Mouse (Mus musculus): ENCODE measurements around the gene Slc35b1.
"Not testable (repeated sequence)": the region's sequence is repeated elsewhere in the genome, so short reads cannot be mapped to it uniquely, and the experiment has no call there.

Slc35b1 gene

GRCm38 (mm10) chr11:95393500-95393816 lies 9.0 kb downstream of the Slc35b1 start:
- no peak for DNase-seq (ENCODE audit: low spot score in 2 of 2)

- no peak for DNase-seq (ENCODE audit: low spot score in 2 of 2)
These were observed 9.6 kb downstream of the Slc35b1 start for GRCm38 (mm10) chr11:95394112-95394511.

- DNase-seq (ENCODE audit: low spot score in 2 of 2): no peak
These were observed 12.1 kb downstream of the Slc35b1 start for GRCm38 (mm10) chr11:95396548-95396947.

GRCm38 (mm10) chr11:95397843-95398835 lies 13.6 kb downstream of the Slc35b1 start:
- peak; percentile 66 to 85 for DNase-seq (ENCODE audit: low spot score in 2 of 2)

GRCm38 (mm10) chr11:95399520-95400020 lies 15.1 kb downstream of the Slc35b1 start:
- no peak for DNase-seq (ENCODE audit: low spot score in 2 of 2)

GRCm38 (mm10) chr11:95401568-95401967 lies 17.1 kb downstream of the Slc35b1 start:
- DNase-seq (ENCODE audit: low spot score in 2 of 2): no peak

- no peak for DNase-seq (ENCODE audit: low spot score in 2 of 2)
These were observed 17.7 kb downstream of the Slc35b1 start for GRCm38 (mm10) chr11:95402196-95402595.

- DNase-seq (ENCODE audit: low spot score in 2 of 2): no peak
These were observed 18.2 kb downstream of the Slc35b1 start for GRCm38 (mm10) chr11:95402658-95403101.

- no peak for DNase-seq (ENCODE audit: low spot score in 2 of 2)
These were observed 19.2 kb downstream of the Slc35b1 start for GRCm38 (mm10) chr11:95403382-95404340.

- DNase-seq (ENCODE audit: low spot score in 2 of 2): no peak
These were observed 21.3 kb downstream of the Slc35b1 start for GRCm38 (mm10) chr11:95405771-95406170.

- not testable (repeated sequence) for DNase-seq (ENCODE audit: low spot score in 2 of 2)
These were observed 21.9 kb downstream of the Slc35b1 start for GRCm38 (mm10) chr11:95406398-95406797.

- no peak for DNase-seq (ENCODE audit: low spot score in 2 of 2)
These were observed 25.1 kb downstream of the Slc35b1 start for GRCm38 (mm10) chr11:95409450-95410112.

- DNase-seq (ENCODE audit: low spot score in 2 of 2): no peak
These were observed 27.0 kb downstream of the Slc35b1 start for GRCm38 (mm10) chr11:95411453-95412013.

GRCm38 (mm10) chr11:95412615-95413014 lies 28.1 kb downstream of the Slc35b1 start:
- DNase-seq (ENCODE audit: low spot score in 2 of 2): no peak

GRCm38 (mm10) chr11:95413641-95414535 lies 29.4 kb downstream of the Slc35b1 start, which contains the start of gene Spop:
Spop (plus strand) TSS chr11:95414080.
- DNase-seq (ENCODE audit: low spot score in 2 of 2): peak; percentile 89 to 95

GRCm38 (mm10) chr11:95414536-95415161 lies 30.2 kb downstream of the Slc35b1 start:
- DNase-seq (ENCODE audit: low spot score in 2 of 2): peak; percentile 88 to 95

GRCm38 (mm10) chr11:95415931-95416330 lies 31.4 kb downstream of the Slc35b1 start:
- DNase-seq (ENCODE audit: low spot score in 2 of 2): no peak

- no peak for DNase-seq (ENCODE audit: low spot score in 2 of 2)
These were observed 32.8 kb downstream of the Slc35b1 start for GRCm38 (mm10) chr11:95417341-95417740.

GRCm38 (mm10) chr11:95420880-95421435 lies 36.5 kb downstream of the Slc35b1 start:
- DNase-seq (ENCODE audit: low spot score in 2 of 2): no peak
